Mouse (Mus musculus): ENCODE data around the gene Fam107b.

The Fam107b gene

DNA sequence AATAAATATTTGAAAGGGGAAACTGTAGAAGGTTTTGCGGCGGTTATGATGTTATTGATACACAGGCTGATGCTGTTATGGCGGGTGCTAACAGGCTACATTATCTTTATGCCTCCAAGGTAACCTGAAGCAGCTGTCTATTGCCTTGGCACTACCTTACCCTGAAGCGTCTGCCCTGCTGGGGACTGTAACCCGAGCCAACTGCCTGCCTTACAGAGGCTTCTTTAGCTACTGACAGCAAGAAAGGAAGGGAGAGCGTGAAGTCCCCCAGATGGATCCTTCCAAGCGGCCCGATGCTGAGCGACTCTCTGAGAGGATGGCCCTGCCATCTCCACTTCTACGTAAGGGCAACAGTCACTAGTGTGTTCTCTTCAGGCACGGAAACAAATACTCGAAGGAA lies at the start of gene Fam107b:
Gene Fam107b, plus strand, starts transcription at position 303 of the 400 bp plus-strand sequence.
- no peak for DNase-seq

GRCm38 (mm10) chr2:3522558-3522957 lies 47.7 kb upstream of the Fam107b start:
- DNase-seq = no peak

GRCm38 (mm10) chr2:3526288-3526687 lies 44.0 kb upstream of the Fam107b start:
- DNase-seq = no peak

DNA sequence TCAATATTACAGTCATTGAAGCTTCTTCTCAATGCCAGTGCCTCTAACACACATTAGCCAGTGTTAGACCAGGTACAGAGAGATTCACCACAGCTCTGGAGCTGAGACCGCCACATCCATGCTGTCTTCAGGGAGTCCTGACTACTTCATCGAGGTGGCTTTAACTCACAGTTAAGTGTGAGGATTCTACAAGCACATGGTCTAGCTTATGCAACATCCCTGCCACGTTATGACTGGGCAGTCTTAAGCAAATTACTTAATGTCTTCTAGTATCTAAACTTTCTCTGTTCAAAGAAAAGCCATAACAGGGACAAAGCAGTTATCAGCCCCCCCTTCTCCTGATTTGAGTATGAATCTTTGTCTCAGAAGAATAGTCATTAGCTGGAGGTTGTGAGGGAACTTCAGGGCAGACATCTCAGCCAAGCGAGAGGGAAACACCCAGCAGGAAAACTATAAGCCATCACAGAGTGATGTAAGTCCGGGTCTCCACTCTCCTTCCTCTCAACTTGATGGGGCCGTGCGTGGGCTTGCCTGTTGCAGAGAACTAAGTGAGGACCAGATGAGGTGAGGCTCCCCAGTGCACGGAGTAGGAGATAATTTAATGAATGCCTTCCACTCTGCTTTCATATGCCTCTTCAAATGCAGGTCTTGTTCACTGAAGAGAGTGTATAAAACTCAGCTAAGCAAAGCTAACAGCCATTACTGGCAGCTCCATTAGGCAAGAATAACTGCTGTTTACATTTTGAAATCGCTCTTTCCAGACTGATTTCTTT lies 28.8 kb upstream of the Fam107b start:
- DNase-seq = no peak

GRCm38 (mm10) chr2:3546055-3546454 lies 24.2 kb upstream of the Fam107b start:
- no peak for DNase-seq

- peak; percentile 76 for DNase-seq
These were observed 23.7 kb upstream of the Fam107b start for GRCm38 (mm10) chr2:3546588-3546987.

GRCm38 (mm10) chr2:3570606-3571005 lies 318 bp downstream of the Fam107b start:
- no peak for DNase-seq

DNA sequence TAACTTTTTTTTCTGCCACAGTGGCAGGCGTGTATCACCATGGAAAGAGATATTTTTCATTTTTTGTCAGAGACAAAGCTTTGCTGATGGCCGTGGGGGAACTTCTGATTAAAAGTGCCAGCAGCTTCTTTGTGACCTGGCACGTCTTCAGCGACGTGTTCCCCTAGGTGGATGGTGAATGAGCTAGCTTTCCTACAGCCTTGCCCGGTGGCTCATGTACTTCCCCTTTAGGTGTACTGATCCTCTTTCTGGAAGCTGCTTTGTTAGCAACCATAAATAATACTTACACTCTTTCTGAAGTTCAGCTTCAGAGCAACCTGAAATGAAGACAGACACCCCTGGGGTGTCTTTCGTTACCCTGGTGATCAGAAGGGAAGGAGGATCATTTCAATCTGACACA lies 3.6 kb downstream of the Fam107b start:
- no peak for DNase-seq

GRCm38 (mm10) chr2:3575140-3575539 lies 4.9 kb downstream of the Fam107b start:
- no peak for DNase-seq

DNA sequence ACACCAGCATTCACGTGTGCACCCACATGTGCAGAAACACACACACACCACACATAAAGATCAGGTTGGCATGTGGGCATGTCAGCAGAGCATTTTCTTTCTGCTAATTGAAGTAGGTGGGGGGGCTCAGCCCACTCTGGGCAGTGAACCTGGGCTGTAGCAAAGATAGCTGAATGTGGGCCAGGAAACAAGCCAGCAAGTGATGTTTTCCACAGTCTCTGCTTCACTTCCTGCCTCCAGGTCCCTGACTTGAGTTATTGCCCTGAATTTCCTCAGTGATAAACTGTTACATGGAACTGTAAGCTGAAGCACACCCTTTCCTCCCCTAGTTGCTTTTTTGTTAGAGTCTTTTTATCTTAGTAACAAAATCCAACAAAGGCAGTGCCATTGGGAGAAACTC lies 6.1 kb downstream of the Fam107b start:
- DNase-seq = no peak

DNA sequence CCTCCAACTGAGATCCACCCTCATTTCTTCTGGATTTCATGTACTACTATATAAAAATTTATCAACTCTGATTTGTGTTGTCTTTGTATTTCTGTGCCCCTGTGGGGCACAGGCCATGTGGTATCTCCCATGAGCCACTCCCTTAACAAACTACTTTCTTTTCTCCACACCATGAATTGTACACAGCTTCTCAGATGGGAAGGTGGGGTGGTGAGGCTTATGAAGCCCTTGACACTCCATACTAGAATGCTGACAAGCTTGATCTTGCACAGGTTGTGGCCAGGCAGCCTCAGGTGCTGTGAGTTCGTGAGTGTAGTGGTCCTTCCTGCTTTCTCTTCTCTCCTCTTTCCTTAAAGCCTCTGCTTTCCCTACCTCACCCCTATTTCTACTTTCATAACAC lies 6.9 kb downstream of the Fam107b start:
- no peak for DNase-seq

GRCm38 (mm10) chr2:3578180-3578902 lies 8.1 kb downstream of the Fam107b start:
- no peak for DNase-seq

DNA sequence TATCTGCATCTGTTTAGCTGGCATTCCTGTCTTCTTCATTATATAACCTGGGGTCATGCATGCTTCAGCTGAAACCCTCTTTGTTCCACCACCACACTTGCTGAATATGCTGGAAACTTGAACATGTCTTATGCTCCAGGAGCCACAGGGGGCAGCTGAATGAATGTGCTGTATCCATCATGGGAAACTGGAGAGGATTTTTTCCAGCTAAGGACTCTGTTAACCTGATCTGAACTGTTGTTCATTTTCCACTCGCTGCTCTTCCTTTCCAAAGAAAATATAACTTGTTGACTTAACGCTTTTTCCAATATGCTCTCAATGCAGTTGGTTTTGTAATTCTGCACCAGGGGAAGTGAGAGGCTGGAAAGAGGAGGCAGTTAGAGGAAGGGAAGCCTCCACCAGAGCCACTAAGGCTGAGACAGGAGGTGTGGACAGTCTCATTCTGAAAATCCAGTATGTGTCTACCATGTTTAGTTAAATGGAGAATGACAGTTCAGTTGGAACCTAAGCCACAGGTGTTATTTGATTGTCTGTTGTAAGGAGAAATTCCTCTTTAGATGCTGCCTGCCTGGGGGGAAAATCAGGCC lies 9.1 kb downstream of the Fam107b start:
- no peak for DNase-seq

GRCm38 (mm10) chr2:3582830-3583229 lies 12.5 kb downstream of the Fam107b start:
- no peak for DNase-seq

DNA sequence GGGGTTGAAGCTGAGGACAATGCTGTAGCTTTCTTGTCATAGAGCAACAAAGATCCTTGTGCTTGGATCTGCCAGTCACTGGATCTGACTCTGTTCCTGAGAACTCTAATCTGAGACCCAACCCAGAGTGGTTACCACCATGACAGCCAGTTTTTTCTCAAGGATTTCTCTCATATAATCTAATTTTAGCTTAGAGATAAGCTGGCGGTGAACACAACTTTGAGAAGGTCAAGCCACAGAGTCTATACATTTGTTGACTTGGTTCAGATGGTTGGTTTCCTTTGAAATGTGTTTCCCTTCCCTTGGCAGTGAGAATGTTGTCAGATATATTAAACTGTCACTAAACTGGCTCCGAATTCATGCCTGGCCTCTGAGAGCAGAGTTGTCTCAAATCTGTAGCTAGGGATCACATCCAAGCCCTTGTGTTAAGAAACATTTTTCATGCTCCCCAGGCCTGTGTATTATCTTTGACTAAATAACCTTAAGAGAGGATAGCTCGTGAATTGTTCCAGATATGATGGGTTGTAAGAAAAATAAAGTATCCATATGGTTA lies 15.0 kb downstream of the Fam107b start:
- no peak for DNase-seq

DNA sequence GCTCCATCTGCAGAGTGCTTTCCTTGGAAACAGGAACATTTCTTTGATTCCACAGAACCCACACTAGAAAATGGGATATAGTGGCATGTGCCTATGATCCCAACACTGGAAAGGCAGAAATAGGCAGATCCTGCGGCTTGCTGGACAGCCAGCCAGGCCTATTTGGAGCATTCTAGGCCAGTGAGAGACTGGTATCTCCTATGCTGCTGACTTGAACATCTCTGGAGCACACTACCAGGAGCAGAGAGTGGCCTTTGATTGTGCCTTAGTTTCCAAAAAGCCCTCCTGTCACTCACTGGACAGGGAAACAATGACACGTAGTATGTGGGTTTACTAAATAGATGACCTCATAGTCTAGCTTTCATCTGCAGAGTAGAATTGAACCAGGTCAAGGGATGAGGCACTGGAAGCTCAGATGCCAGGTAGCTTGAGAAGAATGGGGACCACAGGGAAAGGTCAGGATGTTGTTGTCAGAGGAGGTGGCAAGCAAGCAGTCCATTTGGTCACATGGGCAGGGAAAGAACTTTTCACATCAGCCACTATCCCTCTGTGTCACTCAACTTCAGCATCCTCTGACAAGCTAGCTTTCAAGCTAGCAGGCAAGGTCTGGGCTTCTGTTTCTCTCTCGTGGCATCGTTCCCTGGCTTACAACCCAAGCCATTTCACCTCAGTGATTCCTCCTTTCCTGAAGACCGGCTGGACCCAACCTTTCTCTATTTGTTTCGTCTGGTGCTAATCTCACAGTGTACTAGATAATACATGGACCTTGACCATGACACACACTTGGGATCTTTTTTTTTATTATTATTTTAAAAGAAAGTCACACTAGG lies 20.0 kb downstream of the Fam107b start:
- DNase-seq = peak; percentile 91

DNA sequence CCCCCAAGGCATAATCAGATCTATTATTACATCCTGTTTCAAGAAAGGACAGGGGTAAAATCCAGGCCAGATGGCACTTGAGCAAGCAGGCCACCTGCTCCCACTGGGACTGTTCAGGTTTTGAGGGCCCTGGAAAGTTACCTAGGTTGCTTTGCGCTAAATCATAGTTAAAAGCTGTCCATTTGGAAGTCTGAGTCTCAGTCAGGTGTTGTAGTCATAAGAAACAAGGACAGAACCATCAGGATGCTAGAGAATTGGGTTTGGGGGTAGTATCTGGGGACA lies 20.6 kb downstream of the Fam107b start:
- peak; percentile 93 for DNase-seq

GRCm38 (mm10) chr2:3594663-3595318 lies 24.5 kb downstream of the Fam107b start:
- DNase-seq = peak; percentile 74

DNA sequence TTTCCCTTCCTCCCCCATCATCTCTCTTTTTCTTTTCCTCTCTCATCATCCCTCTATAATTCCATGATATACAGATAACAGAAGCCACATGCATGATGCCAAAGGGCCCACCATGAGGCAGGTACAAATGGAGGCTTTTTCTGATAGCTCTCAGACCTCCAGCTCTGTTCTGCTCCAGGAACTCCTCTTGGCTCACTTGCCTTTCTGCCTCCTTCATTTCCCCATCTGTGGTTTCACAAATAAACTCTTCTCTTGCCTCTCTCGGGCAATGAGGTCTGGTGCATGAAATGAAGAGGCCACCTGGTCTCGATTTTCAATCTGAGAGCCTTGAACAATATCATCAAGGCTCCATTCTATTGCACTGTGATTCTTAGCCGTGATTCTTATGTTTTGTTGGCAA lies 30.1 kb downstream of the Fam107b start:
- DNase-seq = no peak

GRCm38 (mm10) chr2:3602599-3602998 lies 32.3 kb downstream of the Fam107b start:
- peak; percentile 98 for DNase-seq

DNA sequence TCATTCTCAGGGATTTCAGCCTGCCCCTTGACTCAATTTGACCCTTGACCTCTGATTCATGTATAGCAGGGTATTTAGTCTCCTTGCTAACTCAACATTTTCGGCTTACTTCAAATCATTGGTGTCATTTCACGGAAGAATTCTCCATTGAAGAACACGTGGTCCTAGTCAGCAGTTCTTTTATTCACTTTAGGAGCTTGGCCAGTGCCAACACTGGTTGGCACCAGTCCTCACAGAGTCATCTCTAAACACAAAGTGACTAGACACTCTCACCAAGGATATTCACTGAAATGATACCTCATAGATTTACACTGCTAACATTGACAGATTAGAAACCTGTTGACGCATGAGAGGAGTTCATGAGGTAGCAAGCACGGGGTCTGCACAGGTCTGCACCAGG lies 32.9 kb downstream of the Fam107b start:
- no peak for DNase-seq
